Mouse (Mus musculus): ENCODE data around the gene Cds1.
"Not testable (repeated sequence)": the region's sequence is repeated elsewhere in the genome, so short reads cannot be mapped to it uniquely, and the experiment has no call there.

The Cds1 gene

GRCm38 (mm10) chr5:101832042-101832441 is 67.1 kb downstream of the Cds1 start:
- DNase-seq = no peak

- DNase-seq = no peak
These were observed 68.1 kb downstream of the Cds1 start for GRCm38 (mm10) chr5:101832991-101833390.

GRCm38 (mm10) chr5:101833875-101834274 is 68.9 kb downstream of the Cds1 start:
- peak; percentile 25 for DNase-seq

- DNase-seq = no peak
These were observed 71.3 kb downstream of the Cds1 start for GRCm38 (mm10) chr5:101836221-101836620.

GRCm38 (mm10) chr5:101837605-101838004 is 72.7 kb downstream of the Cds1 start:
- DNase-seq = not testable (repeated sequence)

- no peak for DNase-seq
These were observed 75.5 kb downstream of the Cds1 start for GRCm38 (mm10) chr5:101840476-101840875.

GRCm38 (mm10) chr5:101845011-101845410 is 80.1 kb downstream of the Cds1 start:
- no peak for DNase-seq

GRCm38 (mm10) chr5:101845930-101846329 is 81.0 kb downstream of the Cds1 start:
- DNase-seq = no peak

GRCm38 (mm10) chr5:101847323-101847722 is 82.4 kb downstream of the Cds1 start:
- DNase-seq = no peak

GRCm38 (mm10) chr5:101847762-101848161 is 82.8 kb downstream of the Cds1 start:
- DNase-seq = no peak

- no peak for DNase-seq
These were observed 86.2 kb downstream of the Cds1 start for GRCm38 (mm10) chr5:101851133-101851532.

- no peak for DNase-seq
These were observed 87.3 kb downstream of the Cds1 start for GRCm38 (mm10) chr5:101852116-101852680.

- DNase-seq = peak; percentile 54
These were observed 89.2 kb downstream of the Cds1 start for GRCm38 (mm10) chr5:101854100-101854499.

GRCm38 (mm10) chr5:101854667-101855066 is 89.7 kb downstream of the Cds1 start:
- peak; percentile 42 for DNase-seq

- peak; percentile 27 for DNase-seq
These were observed 90.5 kb downstream of the Cds1 start for GRCm38 (mm10) chr5:101855475-101855874.

GRCm38 (mm10) chr5:101858891-101859436 is 94.0 kb downstream of the Cds1 start:
- DNase-seq = no peak

GRCm38 (mm10) chr5:101861786-101862571 is 97.0 kb downstream of the Cds1 start:
- DNase-seq = no peak

GRCm38 (mm10) chr5:101862651-101863050 is 97.7 kb downstream of the Cds1 start:
- DNase-seq = no peak

GRCm38 (mm10) chr5:101863946-101864345 is 99.0 kb downstream of the Cds1 start:
- DNase-seq = no peak

GRCm38 (mm10) chr5:101866722-101867121 is 101.8 kb downstream of the Cds1 start:
- no peak for DNase-seq
